Mouse (Mus musculus): ENCODE results near the gene Abr.
A peak's percentile ranks its signal among the peaks of the same experiment; 100 is the strongest.

The Abr gene

GRCm38 (mm10) chr11:76410826-76411225 is 211.3 kb downstream of the Abr start:
- DNase-seq (ENCODE audit: low read depth, low spot score) = peak; percentile 28

GRCm38 (mm10) chr11:76406702-76407583 is 215.2 kb downstream of the Abr start, which contains the start of gene Timm22:
Gene Timm22 (plus strand): TSS chr11:76406952.
- peak; percentile 95 for DNase-seq (ENCODE audit: low read depth, low spot score)

- no peak for DNase-seq (ENCODE audit: low read depth, low spot score)
Measured at GRCm38 (mm10) chr11:76405626-76406264, 216.4 kb downstream of the Abr start.

DNA sequence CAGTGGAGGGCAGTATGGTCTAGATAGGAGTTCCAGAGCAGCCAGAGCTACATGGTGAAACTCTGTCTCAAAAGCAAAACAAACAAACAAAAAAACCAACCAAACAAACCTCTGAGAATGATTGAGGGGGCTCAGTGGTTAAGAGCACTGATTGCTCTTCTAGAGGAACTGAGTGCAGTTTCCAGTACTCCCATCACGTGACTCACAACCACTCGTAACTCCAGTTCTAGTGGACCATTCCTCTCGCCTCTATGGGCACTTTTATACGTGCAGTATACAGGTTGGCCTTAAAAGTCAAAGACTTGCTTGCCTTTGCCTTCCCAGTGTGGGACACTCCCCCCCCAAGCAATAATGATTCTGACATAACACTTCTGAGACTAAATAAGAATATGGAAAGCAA is 217.0 kb downstream of the Abr start:
- DNase-seq (ENCODE audit: low read depth, low spot score) = no peak

GRCm38 (mm10) chr11:76401398-76401797 is 220.7 kb downstream of the Abr start:
- no peak for DNase-seq (ENCODE audit: low read depth, low spot score)

DNA sequence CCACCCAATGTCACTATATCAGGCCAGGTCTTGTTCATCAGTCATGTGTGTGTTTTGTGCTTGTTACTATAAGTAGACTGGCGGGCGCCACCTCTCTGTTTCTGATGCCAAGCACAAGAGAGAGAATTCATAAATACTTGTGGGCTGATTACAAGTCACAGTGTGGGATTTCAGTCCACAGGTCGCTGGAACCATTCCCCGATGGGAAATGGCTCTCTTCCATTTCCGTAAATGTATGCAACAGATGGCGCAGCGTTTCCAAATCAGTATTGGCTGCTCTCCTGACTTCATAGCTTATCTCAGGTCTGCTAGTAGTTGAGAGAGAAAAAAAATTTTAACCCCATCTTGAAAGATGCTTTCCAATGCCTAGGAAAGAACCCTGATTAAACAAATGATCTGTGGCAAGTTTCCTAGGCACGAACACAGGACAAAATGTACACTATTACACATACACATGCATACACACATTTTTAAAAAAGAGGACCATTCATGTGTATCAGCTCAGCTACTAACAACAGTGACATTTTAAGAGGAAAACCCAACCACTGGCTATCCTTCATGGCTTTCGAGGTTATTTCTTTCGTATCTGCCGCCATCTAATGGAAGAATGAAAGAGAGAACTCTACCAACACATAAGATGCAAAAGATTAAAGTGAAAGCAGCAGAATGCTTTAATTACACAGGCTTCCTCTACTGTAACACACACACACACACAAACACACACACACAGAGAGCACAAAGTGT is 222.4 kb downstream of the Abr start:
- DNase-seq (ENCODE audit: low read depth, low spot score) = peak; percentile 33

- DNase-seq (ENCODE audit: low read depth, low spot score) = peak; percentile 66
Measured at GRCm38 (mm10) chr11:76398798-76399586, 223.1 kb downstream of the Abr start, which contains the start of gene Nxn. Gene Nxn (minus strand): TSS chr11:76399140.

GRCm38 (mm10) chr11:76398312-76398797 is 223.8 kb downstream of the Abr start:
- DNase-seq (ENCODE audit: low read depth, low spot score) = no peak

DNA sequence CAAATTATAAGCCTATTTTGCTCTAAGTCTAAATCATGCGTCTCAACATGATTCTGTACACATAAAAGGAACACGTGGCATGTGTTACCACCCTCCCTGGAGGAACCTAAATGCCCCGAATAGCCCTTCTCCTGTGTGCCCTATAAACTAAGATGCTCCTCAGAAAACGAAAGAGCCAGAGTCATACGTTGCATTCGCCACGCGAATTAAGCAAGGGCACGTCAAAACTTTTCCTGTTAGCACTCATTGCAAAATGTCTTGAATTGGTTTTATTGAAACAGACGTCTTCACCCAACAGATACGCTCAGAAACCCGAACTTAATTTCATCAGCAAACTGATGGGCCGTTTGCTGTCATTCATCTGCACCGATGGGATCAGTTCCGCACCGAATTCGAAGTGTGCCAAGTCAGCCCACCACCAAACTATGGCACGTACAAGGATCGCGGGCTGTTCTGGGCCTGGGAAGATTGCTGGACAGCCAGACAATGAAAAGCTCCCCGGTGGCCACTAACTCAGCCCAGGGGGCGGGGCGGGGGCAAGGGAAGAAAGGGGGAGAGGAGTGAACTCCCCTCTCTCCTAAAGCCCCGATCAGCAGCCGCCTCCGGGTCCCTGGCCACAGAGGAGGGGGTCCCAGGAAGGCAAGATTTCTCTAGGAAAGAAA is 224.3 kb downstream of the Abr start:
- DNase-seq (ENCODE audit: low read depth, low spot score) = no peak

- no peak for DNase-seq (ENCODE audit: low read depth, low spot score)
Measured at GRCm38 (mm10) chr11:76392996-76393395, 229.1 kb downstream of the Abr start.

GRCm38 (mm10) chr11:76392532-76392931 is 229.6 kb downstream of the Abr start:
- DNase-seq (ENCODE audit: low read depth, low spot score) = no peak

- no peak for DNase-seq (ENCODE audit: low read depth, low spot score)
Measured at GRCm38 (mm10) chr11:76388711-76389110, 233.4 kb downstream of the Abr start.

- DNase-seq (ENCODE audit: low read depth, low spot score) = no peak
Measured at GRCm38 (mm10) chr11:76387097-76387496, 235.0 kb downstream of the Abr start.

DNA sequence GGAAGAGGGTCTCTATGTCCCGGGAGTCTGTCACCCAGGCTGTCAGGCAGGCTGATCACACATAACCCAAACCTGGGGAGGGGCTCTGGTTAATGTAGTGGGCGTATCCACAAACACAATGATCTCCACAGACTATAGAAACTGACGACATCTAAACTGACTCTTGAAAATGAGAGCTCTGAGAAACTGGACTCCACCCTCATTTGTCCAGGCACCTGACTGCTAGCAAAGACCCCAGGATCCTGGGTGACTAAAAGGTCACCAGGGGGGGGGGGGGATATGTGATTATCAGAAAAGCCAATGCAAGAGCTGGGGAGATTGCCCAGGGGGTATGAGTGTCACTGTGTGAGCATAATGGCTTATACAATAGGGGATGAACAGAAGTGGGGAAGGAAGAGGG is 236.4 kb downstream of the Abr start:
- DNase-seq (ENCODE audit: low read depth, low spot score) = no peak

GRCm38 (mm10) chr11:76385017-76385416 is 237.1 kb downstream of the Abr start:
- no peak for DNase-seq (ENCODE audit: low read depth, low spot score)

- DNase-seq (ENCODE audit: low read depth, low spot score) = no peak
Measured at GRCm38 (mm10) chr11:76384307-76384706, 237.8 kb downstream of the Abr start.

DNA sequence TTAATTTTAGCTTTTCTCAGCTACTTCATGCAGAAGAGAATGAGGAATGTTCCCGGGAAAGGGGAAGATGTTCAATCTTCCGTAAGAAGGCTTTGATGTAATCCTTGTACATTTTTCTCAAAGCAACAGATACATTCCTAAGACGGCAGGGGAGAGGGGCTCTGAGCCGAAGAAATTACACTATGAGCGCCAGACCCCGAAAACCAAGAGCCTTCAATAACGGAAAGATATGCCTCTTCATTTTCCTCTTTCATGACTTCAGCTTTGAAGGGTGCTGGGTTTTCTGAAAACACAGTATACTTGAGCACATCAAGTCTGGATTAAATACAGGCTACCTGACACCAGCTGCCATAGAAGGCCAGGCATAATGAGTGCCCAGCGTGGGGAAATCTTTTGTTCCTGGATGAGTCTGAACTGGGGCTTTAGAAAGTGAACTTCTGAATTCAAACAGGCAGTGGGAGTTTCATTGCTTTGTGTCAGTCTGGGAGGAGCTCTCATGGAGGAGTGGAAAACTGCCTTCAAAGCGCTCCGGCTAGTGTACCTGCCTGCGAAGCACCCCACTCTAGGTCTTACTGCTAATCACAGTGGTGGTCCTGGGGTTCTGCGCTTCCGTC is 239.3 kb downstream of the Abr start:
- no peak for DNase-seq (ENCODE audit: low read depth, low spot score)

- no peak for DNase-seq (ENCODE audit: low read depth, low spot score)
Measured at GRCm38 (mm10) chr11:76381201-76381885, 240.8 kb downstream of the Abr start.

- no peak for DNase-seq (ENCODE audit: low read depth, low spot score)
Measured at GRCm38 (mm10) chr11:76379921-76380544, 242.1 kb downstream of the Abr start.

Measured in retina, adult 2 months (tissue).